Mouse (Mus musculus): ENCODE data around the gene Nr4a3.

DNA sequence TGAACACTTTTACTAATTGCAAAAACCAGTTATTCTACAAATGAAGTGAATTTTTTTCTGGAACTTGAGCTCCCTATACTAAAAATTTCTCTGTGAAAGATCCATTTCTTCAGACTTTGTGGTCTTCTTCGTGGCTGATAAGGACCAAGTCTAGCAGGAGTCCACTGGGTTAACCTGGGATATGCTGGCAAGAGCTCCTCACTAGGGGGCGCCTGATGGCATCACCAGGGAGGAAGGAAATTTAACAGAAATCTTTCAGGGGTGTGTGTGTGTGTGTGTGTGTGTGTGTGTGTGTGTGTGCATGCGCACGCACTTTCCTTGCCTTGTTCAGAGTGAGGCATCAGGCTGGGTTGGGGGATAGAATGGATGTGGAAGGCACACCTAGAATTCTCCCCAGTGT is 71.2 kb downstream of the Nr4a3 start:
- TF ChIP-seq GATA1 (IDR thresholded peaks at IDR 0.05; ENCODE audit: borderline replicate concordance, low read length) = no peak
- TF ChIP-seq FLI1 (IDR thresholded peaks at IDR 0.05; ENCODE audit: low read length) = no peak

All from megakaryocyte, embryonic 14.5 days (primary cell).